Mouse (Mus musculus): ENCODE results near the gene Hist1h2bg.
A peak's percentile ranks its signal among the peaks of the same experiment; 100 is the strongest.
"Not testable (repeated sequence)": the region's sequence is repeated elsewhere in the genome, so short reads cannot be mapped to it uniquely, and the experiment has no call there.

Gene Hist1h2bg

GRCm38 (mm10) chr13:23584331-23584730 lies 13.1 kb downstream of the Hist1h2bg start:
- no peak for DNase-seq

GRCm38 (mm10) chr13:23585029-23585441 lies 13.8 kb downstream of the Hist1h2bg start:
- peak; percentile 76 for DNase-seq

- peak; percentile 81 for DNase-seq
Measured at GRCm38 (mm10) chr13:23585442-23586098, 14.4 kb downstream of the Hist1h2bg start.

- no peak for DNase-seq
Measured at GRCm38 (mm10) chr13:23586099-23586939, 15.1 kb downstream of the Hist1h2bg start.

- no peak for DNase-seq
Measured at GRCm38 (mm10) chr13:23586940-23587225, 15.7 kb downstream of the Hist1h2bg start.

- DNase-seq: no peak
Measured at GRCm38 (mm10) chr13:23591206-23591605, 20.0 kb downstream of the Hist1h2bg start.

GRCm38 (mm10) chr13:23591886-23592285 lies 20.7 kb downstream of the Hist1h2bg start:
- DNase-seq: not testable (repeated sequence)

GRCm38 (mm10) chr13:23592614-23593013 lies 21.4 kb downstream of the Hist1h2bg start:
- no peak for DNase-seq

- DNase-seq: peak; percentile 42
Measured at GRCm38 (mm10) chr13:23593051-23593770, 22.0 kb downstream of the Hist1h2bg start.

- no peak for DNase-seq
Measured at GRCm38 (mm10) chr13:23595185-23595584, 24.0 kb downstream of the Hist1h2bg start.

GRCm38 (mm10) chr13:23595622-23596372 lies 24.6 kb downstream of the Hist1h2bg start:
- no peak for DNase-seq

GRCm38 (mm10) chr13:23597957-23598356 lies 26.8 kb downstream of the Hist1h2bg start:
- DNase-seq: peak; percentile 79

- no peak for DNase-seq
Measured at GRCm38 (mm10) chr13:23603182-23603699, 32.0 kb downstream of the Hist1h2bg start.

- DNase-seq: no peak
Measured at GRCm38 (mm10) chr13:23604452-23604851, 33.3 kb downstream of the Hist1h2bg start.

GRCm38 (mm10) chr13:23605052-23605451 lies 33.9 kb downstream of the Hist1h2bg start:
- DNase-seq: no peak

GRCm38 (mm10) chr13:23609209-23609608 lies 38.0 kb downstream of the Hist1h2bg start:
- no peak for DNase-seq

- DNase-seq: no peak
Measured at GRCm38 (mm10) chr13:23609844-23610243, 38.6 kb downstream of the Hist1h2bg start.

GRCm38 (mm10) chr13:23610393-23610792 lies 39.2 kb downstream of the Hist1h2bg start:
- DNase-seq: no peak

- DNase-seq: no peak
Measured at GRCm38 (mm10) chr13:23611638-23612037, 40.4 kb downstream of the Hist1h2bg start.

GRCm38 (mm10) chr13:23620056-23620732 lies 49.0 kb downstream of the Hist1h2bg start:
- no peak for DNase-seq

GRCm38 (mm10) chr13:23620733-23621531 lies 49.7 kb downstream of the Hist1h2bg start, which contains the start of gene Hist1h2be:
Gene Hist1h2be, minus strand, starts transcription at chr13:23621124.
- peak; percentile 82 for DNase-seq

Data from kidney, postnatal 14 days (tissue).